Mouse (Mus musculus) kidney, postnatal 14 days (tissue): Measurements from ENCODE around the gene Tmem56.

Experiments
- DNase-seq: peaks from one replicate; pipeline ENCODE4 v3.0.0; 2022; ENCODE audit warnings: mixed read lengths

The Tmem56 gene

GRCm38 (mm10) chr3:121277009-121277408, 5.9 kb downstream of the Tmem56 start:
- no peak for DNase-seq

GRCm38 (mm10) chr3:121274010-121274409, 8.9 kb downstream of the Tmem56 start:
- no peak for DNase-seq

GRCm38 (mm10) chr3:121272577-121272976, 10.3 kb downstream of the Tmem56 start:
- no peak for DNase-seq

DNA sequence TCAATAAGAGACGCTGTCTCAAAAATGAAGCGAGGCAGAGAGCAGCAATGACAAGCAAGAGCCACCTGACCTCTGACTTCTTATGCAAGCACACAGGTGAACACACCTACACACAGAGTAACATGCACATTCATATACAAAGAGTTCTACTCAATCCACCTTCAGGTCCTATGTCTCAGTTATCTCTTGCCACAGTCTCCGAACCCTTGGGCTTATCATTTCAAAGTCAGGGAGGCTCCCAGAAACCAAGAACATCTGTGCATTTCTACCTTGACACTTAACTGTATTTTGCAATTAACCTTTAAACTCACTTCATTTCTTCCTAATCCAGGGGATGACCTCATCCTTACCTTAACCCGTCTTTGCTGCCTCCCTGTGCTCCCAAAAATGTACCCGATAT, 15.6 kb downstream of the Tmem56 start:
- DNase-seq: no peak

DNA sequence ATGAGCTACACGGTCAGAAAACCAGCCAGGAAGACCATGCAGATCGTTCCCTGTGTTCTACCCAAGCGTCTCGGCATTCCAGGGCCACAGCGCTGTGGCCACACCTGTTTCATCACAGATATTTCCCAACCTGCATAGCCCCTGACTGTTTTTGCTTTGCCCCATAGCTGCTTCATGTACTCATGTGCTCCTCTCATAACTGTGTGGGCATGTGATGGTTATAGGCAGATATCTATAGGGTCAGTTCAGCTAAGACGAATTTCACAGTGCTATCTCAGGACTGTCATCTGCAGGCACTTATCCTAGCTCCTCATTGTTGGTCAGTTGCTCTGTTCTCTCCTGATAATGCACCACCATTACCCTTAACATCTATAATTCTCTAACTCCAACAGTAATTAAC, 18.7 kb downstream of the Tmem56 start:
- DNase-seq: no peak

DNA sequence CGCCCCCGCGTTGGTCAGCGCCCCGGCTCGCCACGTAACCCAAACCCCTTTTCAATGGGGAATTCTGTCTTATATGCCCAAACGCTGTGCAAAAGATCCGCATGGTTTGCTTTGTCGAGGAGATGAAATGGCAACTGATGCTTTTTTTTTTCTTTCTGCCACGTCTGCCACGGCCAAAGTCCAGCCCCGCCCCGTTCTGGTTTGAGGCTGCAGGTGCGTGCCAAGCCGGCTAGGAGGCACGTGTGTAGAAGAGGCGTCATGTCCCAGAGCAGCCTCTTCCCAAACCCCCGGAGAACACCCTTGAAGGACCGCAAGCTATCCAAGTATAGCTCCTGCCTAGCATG, 19.7 kb downstream of the Tmem56 start:
- peak; percentile 81 for DNase-seq

GRCm38 (mm10) chr3:121262521-121263204, 20.2 kb downstream of the Tmem56 start:
- peak; percentile 75 for DNase-seq

DNA sequence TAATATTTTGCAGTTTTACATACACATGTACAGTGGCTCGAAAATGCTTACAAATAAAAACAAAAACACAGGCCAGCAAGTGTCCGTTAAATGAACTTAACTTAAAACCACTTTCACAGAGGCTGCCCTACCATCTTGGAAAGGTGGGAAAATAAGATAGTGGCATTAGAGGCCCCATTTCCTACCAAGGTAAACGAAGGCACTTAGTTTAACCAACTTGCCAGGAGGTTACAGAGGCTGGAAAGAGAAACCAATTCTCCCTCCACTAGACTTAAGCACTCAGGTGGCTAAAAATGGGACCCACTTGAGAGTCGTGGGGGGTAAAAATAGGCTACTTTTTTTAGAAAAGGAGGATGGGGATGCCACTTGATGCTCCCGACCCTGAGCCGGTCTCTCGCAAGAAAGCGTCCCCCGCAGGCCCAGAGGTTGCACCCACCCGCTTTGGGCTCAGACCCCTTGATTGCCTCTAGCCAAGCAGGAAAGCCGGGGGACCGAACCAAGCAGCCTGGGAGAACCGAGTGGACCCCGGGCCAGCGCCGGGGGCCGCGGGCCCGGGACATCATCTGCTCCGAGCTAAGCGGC, 20.9 kb downstream of the Tmem56 start:
- DNase-seq: no peak

DNA sequence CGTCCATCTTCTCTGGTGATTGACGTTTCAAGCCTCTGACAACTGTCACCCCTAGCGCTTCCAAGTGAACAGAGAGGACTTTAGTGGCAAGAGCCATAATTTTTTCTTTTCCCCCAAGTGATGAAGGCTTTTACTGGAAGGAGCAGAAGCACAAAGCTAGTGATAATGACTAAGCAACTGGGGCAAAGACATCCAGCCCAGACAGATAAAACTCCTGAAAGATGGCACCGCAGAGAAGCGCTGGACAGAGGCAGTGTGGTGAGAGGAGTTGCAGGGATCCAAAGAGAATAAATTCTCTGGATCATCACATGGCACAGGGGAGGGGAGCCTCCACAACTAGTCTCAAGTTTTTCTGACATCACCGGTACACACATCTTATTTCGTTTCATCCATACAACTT, 21.6 kb downstream of the Tmem56 start:
- no peak for DNase-seq

- no peak for DNase-seq
Observed at GRCm38 (mm10) chr3:121260831-121261230, 22.1 kb downstream of the Tmem56 start.

GRCm38 (mm10) chr3:121260041-121260440, 22.9 kb downstream of the Tmem56 start:
- no peak for DNase-seq

GRCm38 (mm10) chr3:121258521-121259478, 24.1 kb downstream of the Tmem56 start:
- DNase-seq: peak; percentile 15

- DNase-seq: no peak
Observed at GRCm38 (mm10) chr3:121257418-121257817, 25.5 kb downstream of the Tmem56 start.

GRCm38 (mm10) chr3:121256131-121256530, 26.8 kb downstream of the Tmem56 start:
- no peak for DNase-seq

DNA sequence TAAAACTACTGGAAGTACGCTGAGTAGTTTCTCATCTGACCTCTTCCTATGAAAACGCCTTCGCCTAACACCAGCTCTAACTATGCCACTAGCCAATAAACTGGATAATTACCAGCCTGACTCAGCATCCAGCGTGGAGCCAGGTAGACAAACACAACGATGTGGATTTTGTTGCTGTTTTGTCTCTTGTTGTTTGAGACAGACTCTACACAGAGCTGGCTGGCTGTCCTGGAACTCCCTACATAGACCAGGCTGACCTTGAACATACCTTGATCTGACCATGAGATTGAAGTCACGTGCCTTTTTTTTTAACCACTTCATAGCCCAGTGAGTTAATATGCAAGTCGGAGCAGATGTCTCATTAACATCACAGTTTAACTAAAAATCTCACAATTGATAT, 27.4 kb downstream of the Tmem56 start:
- DNase-seq: no peak

- DNase-seq: peak; percentile 10
Observed at GRCm38 (mm10) chr3:121250576-121251433, 32.1 kb downstream of the Tmem56 start.

DNA sequence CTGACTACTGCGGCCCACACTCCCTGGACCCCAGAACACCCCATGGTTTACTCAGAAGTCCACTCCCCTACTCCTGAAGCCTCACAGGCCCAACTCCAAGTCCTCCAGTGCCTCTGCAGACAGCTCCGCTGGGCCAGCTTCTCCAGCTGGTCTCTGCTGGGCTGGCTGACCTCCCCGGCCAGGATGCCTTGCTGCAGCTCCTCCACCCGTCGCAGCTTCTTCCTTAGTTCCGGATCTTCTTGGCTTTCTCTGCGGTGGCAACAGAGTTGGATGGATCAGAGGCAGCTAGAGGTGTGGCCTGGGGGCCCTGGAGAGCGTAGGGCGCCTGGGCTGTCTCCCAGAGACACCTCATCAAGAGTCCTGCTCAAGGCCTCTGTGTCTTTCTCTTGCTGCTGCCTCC, 32.9 kb downstream of the Tmem56 start:
- DNase-seq: no peak

GRCm38 (mm10) chr3:121242941-121243340, 40.0 kb downstream of the Tmem56 start:
- no peak for DNase-seq

DNA sequence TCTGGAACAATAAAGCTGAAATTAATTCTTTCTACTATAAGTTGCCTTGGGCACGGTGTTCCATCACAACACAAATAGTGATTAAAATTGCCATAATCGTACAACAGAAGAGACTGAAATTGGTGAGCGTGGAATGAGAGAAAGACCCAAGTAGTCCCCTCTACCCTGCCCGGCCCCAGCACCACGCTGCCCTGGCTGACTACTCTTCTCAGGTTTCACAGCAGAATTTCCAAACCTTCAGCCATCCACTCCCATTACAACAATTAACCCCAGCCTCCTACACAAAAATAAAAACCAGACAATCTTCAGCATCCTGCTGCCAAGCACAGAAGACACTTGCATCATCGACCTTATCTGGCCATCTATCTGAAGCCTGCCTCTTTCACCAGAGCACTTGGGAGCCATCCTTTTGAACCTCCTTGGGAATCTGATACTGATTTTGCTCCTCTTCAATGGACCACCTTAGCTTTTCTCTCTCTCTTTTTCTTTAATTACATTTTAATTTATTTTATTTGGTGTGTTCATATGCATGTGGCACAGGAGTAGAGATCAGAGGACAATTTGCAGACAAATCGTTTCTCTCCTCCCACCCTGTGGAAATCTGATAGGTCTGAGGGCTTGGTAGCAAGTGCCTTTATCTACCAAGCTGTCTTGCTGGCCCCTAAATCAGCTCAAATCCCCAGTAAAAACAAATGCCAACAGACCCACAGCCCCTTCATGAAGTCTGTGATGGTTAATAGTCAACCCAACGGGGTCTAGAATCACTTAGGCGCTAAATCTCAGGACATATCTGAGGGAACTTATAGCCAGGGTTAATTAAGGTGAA, 40.6 kb downstream of the Tmem56 start:
- DNase-seq: no peak

GRCm38 (mm10) chr3:121240362-121241040, 42.4 kb downstream of the Tmem56 start:
- no peak for DNase-seq

GRCm38 (mm10) chr3:121239096-121239495, 43.8 kb downstream of the Tmem56 start:
- DNase-seq: no peak
